ENCODE assay signal across 22 mouse cellular contexts in genomic region chr17:33948090-33948904, GRCm38 (mm10). TPM values are rescaled to one million over a fixed set of nuclear protein-coding genes. Genes with fewer than 3 reads are reported as not detected.
A peak's percentile ranks its signal among the peaks of the same experiment; 100 is the strongest.
DNase-seq lines count a peak whose midpoint lies in the region; ATAC-seq and TF ChIP-seq lines count a peak whose summit lies in the region.
"Had no signal": no experiment of that assay in that cellular context is flagged by ENCODE, and none has a peak within 500 bp of the region (broad histone marks: within the 10 kb centered on the region; RNA-seq: fewer than 3 reads in every experiment).

No protein-coding gene starts in this region.

- DNase-seq in cerebellum, adult 9-10 months = peak; percentile 34
- no peak for DNase-seq in liver, postnatal 0 days
- DNase-seq in urinary bladder, adult 2 months (ENCODE audit: low spot score) = peak; percentile 22
- no peak for DNase-seq in urinary bladder, adult 18-20 months (ENCODE audit: low spot score in 2 of 2)
- DNase-seq in urinary bladder, postnatal 4 days (ENCODE audit: low spot score in 2 of 2) = no peak
- DNase-seq: adrenal gland, adult 8-10 months; cerebellum, adult 2 months; gastrocnemius, postnatal 25 days; heart, postnatal 10 days; lung, embryonic 14.5 days; lung, postnatal 4 days; midbrain, embryonic 14.5 days; right cerebral cortex, adult 18-20 months; spleen, adult 18-20 months had no signal

- no peaks in the 10 kb centered on the region for H3K27me3 ChIP-seq in liver, postnatal 0 days (ENCODE audit: insufficient read depth, low read length)
- H3K27me3 ChIP-seq in liver, embryonic 12.5 days (replicated peaks) = no peaks in the 10 kb centered on the region
- H3K27me3 ChIP-seq: CH12.LX; hindbrain, embryonic 12.5 days; kidney, embryonic 15.5 days; limb, embryonic 12.5 days had no signal

- TF ChIP-seq CTCF in liver, postnatal 0 days (IDR thresholded peaks at IDR 0.05; ENCODE audit: low read depth) = no peak

- no peak overlapping the region for H3K9ac ChIP-seq in liver, postnatal 0 days (replicated peaks)
- H3K9ac ChIP-seq in liver, embryonic 12.5 days = no peak overlapping the region
- H3K9ac ChIP-seq: hindbrain, embryonic 12.5 days; kidney, embryonic 15.5 days; limb, embryonic 12.5 days; lung, embryonic 14.5 days had no signal

- peak overlapping the region; percentile 45; the same call in 1 of the 2 replicates for H3K27ac ChIP-seq in liver, postnatal 0 days (ENCODE audit: low read depth)
- H3K27ac ChIP-seq in liver, embryonic 12.5 days = no peak overlapping the region
- H3K27ac ChIP-seq: heart, embryonic 10.5 days; hindbrain, embryonic 12.5 days; kidney, embryonic 15.5 days had no signal

- WGBS in liver, postnatal 0 days (ENCODE audit: insufficient replicate concordance) = 82% methylated on average over 22 of the region's 22 CpGs
- WGBS in liver, embryonic 12.5 days (ENCODE audit: insufficient replicate concordance) = 77% methylated on average over 22 of the region's 22 CpGs

- peaks cover 34% of the 10 kb centered on the region for H3K4me1 ChIP-seq in liver, postnatal 0 days (ENCODE audit: insufficient read depth)
- peaks cover 38% of the 10 kb centered on the region for H3K4me1 ChIP-seq in liver, embryonic 12.5 days

- H3K4me3 ChIP-seq in liver, postnatal 0 days (ENCODE audit: low read depth, low read length) = no peak overlapping the region
- H3K4me3 ChIP-seq in liver, embryonic 12.5 days = no peak overlapping the region
- H3K4me3 ChIP-seq: heart, embryonic 10.5 days; hindbrain, embryonic 12.5 days; kidney, embryonic 15.5 days; limb, embryonic 12.5 days had no signal

- no peak for ATAC-seq in cerebellum, adult (ENCODE audit: insufficient number of reproducible peaks, low FRiP score, low TSS enrichment)
- ATAC-seq in liver, postnatal 0 days = no peak; the same call in 1 of the 2 replicates
- ATAC-seq in liver, embryonic 12.5 days = no peak
- ATAC-seq in CD4-positive, CD25-positive, alpha-beta regulatory T cell, adult 4 months = no peak

- no peak overlapping the region for H3K4me2 ChIP-seq in liver, postnatal 0 days (ENCODE audit: low read depth, low read length)
- no peak overlapping the region for H3K4me2 ChIP-seq in liver, embryonic 12.5 days
- H3K4me2 ChIP-seq: hindbrain, embryonic 12.5 days; kidney, embryonic 15.5 days; limb, embryonic 12.5 days; lung, embryonic 14.5 days had no signal

- peaks cover 20% of the 10 kb centered on the region for H3K36me3 ChIP-seq in liver, postnatal 0 days (replicated peaks; ENCODE audit: insufficient read depth, low read length)
- H3K36me3 ChIP-seq in liver, embryonic 12.5 days = peaks cover 90% of the 10 kb centered on the region

- no peak for TF ChIP-seq EP300 in liver, postnatal 0 days (IDR thresholded peaks at IDR 0.05; ENCODE audit: low read depth)

- H3K9me3 ChIP-seq in liver, postnatal 0 days (ENCODE audit: low read length) = no peaks in the 10 kb centered on the region
- no peaks in the 10 kb centered on the region for H3K9me3 ChIP-seq in liver, embryonic 12.5 days (replicated peaks)
- H3K9me3 ChIP-seq: heart, embryonic 10.5 days; hindbrain, embryonic 12.5 days; kidney, embryonic 15.5 days; limb, embryonic 12.5 days had no signal

RNA-seq across cellular contexts. Expression of gene B3galt4, which starts 3.0 kb away (rescaled TPM):
- 2.2 and 2.4 TPM in 2 replicates for polyA plus RNA-seq in liver, postnatal 0 days (2015; fragmentation: Nextera tagmentation; extraction: Ambion mirVana)
- polyA plus RNA-seq in liver, embryonic 12.5 days (2016; fragmentation: Nextera tagmentation; extraction: Ambion mirVana) = 2.1 and 2.6 TPM in 2 replicates
- 7.7 TPM in 2 replicates for polyA plus RNA-seq in urinary bladder, adult 2 months (2012; rRNA removed)
- 10 to 100 TPM; 13.2 to 21.0 TPM for polyA plus RNA-seq in CD4-positive, CD25-positive, alpha-beta regulatory T cell, adult 4 months (2017; shearing (Covaris generic))

RNA-seq across cellular contexts. Expression of gene Vps52, which starts 7.3 kb away (rescaled TPM):
- 12.5 and 13.4 TPM in 2 replicates for polyA plus RNA-seq in liver, postnatal 0 days (2015; fragmentation: Nextera tagmentation; extraction: Ambion mirVana)
- polyA plus RNA-seq in liver, embryonic 12.5 days (2016; fragmentation: Nextera tagmentation; extraction: Ambion mirVana) = 41.1 and 43.5 TPM in 2 replicates
- polyA plus RNA-seq in urinary bladder, adult 2 months (2012; rRNA removed) = 39.3 and 39.7 TPM in 2 replicates
- polyA plus RNA-seq in CD4-positive, CD25-positive, alpha-beta regulatory T cell, adult 4 months (2017; shearing (Covaris generic)) = 10 to 100 TPM; 27.4 to 47.4 TPM

RNA-seq across cellular contexts. Expression of gene Rps18, which starts 7.5 kb away (rescaled TPM):
- polyA plus RNA-seq in liver, postnatal 0 days (2015; fragmentation: Nextera tagmentation; extraction: Ambion mirVana) = 1,510 and 1,549 TPM in 2 replicates
- 1,396 and 1,433 TPM in 2 replicates for polyA plus RNA-seq in liver, embryonic 12.5 days (2016; fragmentation: Nextera tagmentation; extraction: Ambion mirVana)
- polyA plus RNA-seq in urinary bladder, adult 2 months (2012; rRNA removed) = 1,060 and 1,160 TPM in 2 replicates
- polyA plus RNA-seq in CD4-positive, CD25-positive, alpha-beta regulatory T cell, adult 4 months (2017; shearing (Covaris generic)) = 1,000 to 10,000 TPM; 6,766 to 6,959 TPM

RNA-seq across cellular contexts. Expression of gene Wdr46, which starts 7.8 kb away (rescaled TPM):
- polyA plus RNA-seq in liver, postnatal 0 days (2015; fragmentation: Nextera tagmentation; extraction: Ambion mirVana) = 12.7 and 12.8 TPM in 2 replicates
- 49.4 and 52.7 TPM in 2 replicates for polyA plus RNA-seq in liver, embryonic 12.5 days (2016; fragmentation: Nextera tagmentation; extraction: Ambion mirVana)
- polyA plus RNA-seq in urinary bladder, adult 2 months (2012; rRNA removed) = 15.8 and 17.2 TPM in 2 replicates
- 10 to 100 TPM; 11.5 to 14.3 TPM for polyA plus RNA-seq in CD4-positive, CD25-positive, alpha-beta regulatory T cell, adult 4 months (2017; shearing (Covaris generic))

RNA-seq across cellular contexts. Expression of gene Pfdn6, which starts 8.2 kb away (rescaled TPM):
- polyA plus RNA-seq in liver, postnatal 0 days (2015; fragmentation: Nextera tagmentation; extraction: Ambion mirVana) = 82.2 and 85.5 TPM in 2 replicates
- 164 and 177 TPM in 2 replicates for polyA plus RNA-seq in liver, embryonic 12.5 days (2016; fragmentation: Nextera tagmentation; extraction: Ambion mirVana)
- polyA plus RNA-seq in urinary bladder, adult 2 months (2012; rRNA removed) = 86.5 and 87.2 TPM in 2 replicates
- polyA plus RNA-seq in CD4-positive, CD25-positive, alpha-beta regulatory T cell, adult 4 months (2017; shearing (Covaris generic)) = 100 to 1,000 TPM; 121 to 141 TPM

Comparison
In these comparisons a context has a peak if more than half of its experiments do, and no peak if none do; other contexts are left out.
1. DNase-seq: peak in cerebellum, adult 9-10 months (single experiment) and urinary bladder, adult 2 months (single experiment); none in liver, postnatal 0 days (single experiment), urinary bladder, adult 18-20 months (0 of 2) and urinary bladder, postnatal 4 days (0 of 2).